In the genomic region with DNA sequence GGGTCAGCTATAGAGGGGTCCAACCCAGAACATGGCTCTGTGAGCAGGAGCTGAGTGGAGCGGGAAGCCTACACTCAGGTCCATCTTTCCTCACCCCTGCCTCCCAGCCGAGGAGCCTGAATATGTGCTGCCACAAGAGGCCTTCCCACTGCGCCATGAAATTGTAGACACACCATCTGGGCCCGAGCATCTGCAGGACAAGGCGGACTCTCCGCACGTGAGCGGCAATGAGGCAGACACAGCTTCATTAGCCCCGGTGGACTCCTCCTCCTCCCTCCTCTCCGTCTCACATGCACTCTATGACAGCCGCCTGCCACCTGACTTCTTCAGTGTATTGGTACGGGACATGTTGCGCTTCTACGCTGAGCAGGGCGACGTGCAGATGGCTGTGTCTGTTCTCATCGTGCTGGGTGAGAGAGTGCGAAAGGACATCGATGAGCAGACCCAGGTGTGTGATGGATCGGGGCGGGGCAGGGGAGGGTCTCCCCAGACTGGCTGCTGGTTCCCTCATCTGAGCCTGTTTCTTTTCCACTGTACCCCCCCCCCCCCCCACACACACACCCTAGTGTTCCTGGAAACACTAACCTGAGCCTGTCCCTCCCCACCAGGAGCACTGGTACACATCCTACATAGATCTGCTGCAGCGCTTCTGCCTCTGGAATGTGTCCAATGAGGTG, we compare ENCODE assay signal across 11 mouse cellular contexts. TPM values are rescaled to one million over a fixed set of nuclear protein-coding genes. Genes with fewer than 3 reads are reported as not detected.
DNase-seq lines count a peak whose midpoint lies in the region; ATAC-seq and TF ChIP-seq lines count a peak whose summit lies in the region.
"Had no signal": no experiment of that assay in that cellular context is flagged by ENCODE, and none has a peak within 500 bp of the region (broad histone marks: within the 10 kb centered on the region; RNA-seq: fewer than 3 reads in every experiment).

No protein-coding gene starts in this region.

- no peak for TF ChIP-seq CTCF in lung, postnatal 0 days (IDR thresholded peaks at IDR 0.05)

- H3K9me3 ChIP-seq in forebrain, embryonic 14.5 days (replicated peaks; ENCODE audit: control insufficient read depth, low read length) = no peaks in the 10 kb centered on the region
- no peaks in the 10 kb centered on the region for H3K9me3 ChIP-seq in midbrain, embryonic 12.5 days
- H3K9me3 ChIP-seq in lung, postnatal 0 days (ENCODE audit: low read length) = no peaks in the 10 kb centered on the region

- no peak overlapping the region for H3K9ac ChIP-seq in forebrain, embryonic 14.5 days (ENCODE audit: low read length)
- no peak overlapping the region for H3K9ac ChIP-seq in midbrain, embryonic 12.5 days (replicated peaks)
- no peak overlapping the region for H3K9ac ChIP-seq in lung, postnatal 0 days (replicated peaks; ENCODE audit: low read depth)

- H3K36me3 ChIP-seq in forebrain, embryonic 14.5 days (ENCODE audit: control insufficient read depth, insufficient read depth, low read length) = peaks cover 50% of the 10 kb centered on the region
- H3K36me3 ChIP-seq in midbrain, embryonic 12.5 days = peaks cover 46% of the 10 kb centered on the region
- H3K36me3 ChIP-seq in lung, postnatal 0 days (ENCODE audit: insufficient read depth, low read length) = 0 out of 2 replicates have a peak, but pooled peaks cover 11% of the 10 kb centered on the region

- H3K4me2 ChIP-seq in forebrain, embryonic 14.5 days (ENCODE audit: low read length) = peak overlapping the region; percentile 89; the same call in 1 of the 2 replicates
- H3K4me2 ChIP-seq in midbrain, embryonic 12.5 days (replicated peaks) = peak overlapping the region; percentile 84; the same call in 1 of the 2 replicates
- no peak overlapping the region for H3K4me2 ChIP-seq in lung, postnatal 0 days (replicated peaks; ENCODE audit: low read depth, low read length)

- H3K4me3 ChIP-seq in forebrain, embryonic 14.5 days (ENCODE audit: low read depth, low read length) = no peak overlapping the region
- no peak overlapping the region; the same call in 1 of the 2 replicates for H3K4me3 ChIP-seq in midbrain, embryonic 12.5 days
- H3K4me3 ChIP-seq in lung, postnatal 0 days (ENCODE audit: low read depth, low read length) = no peak overlapping the region

- 91% methylated on average over 22 of the region's 22 CpGs for WGBS in forebrain, embryonic 14.5 days
- 93% methylated on average over 22 of the region's 22 CpGs for WGBS in midbrain, embryonic 12.5 days
- 90% methylated on average over 22 of the region's 22 CpGs for WGBS in lung, postnatal 0 days

- TF ChIP-seq EP300 in lung, postnatal 0 days (IDR thresholded peaks at IDR 0.05) = no peak

- no peak for ATAC-seq in forebrain, embryonic 14.5 days
- ATAC-seq in midbrain, embryonic 12.5 days (ENCODE audit: low FRiP score, low read depth) = no peak
- no peak for ATAC-seq in lung, postnatal 0 days

- peaks cover 35% of the 10 kb centered on the region for H3K4me1 ChIP-seq in forebrain, embryonic 14.5 days (ENCODE audit: control insufficient read depth, insufficient read depth, low read length)
- H3K4me1 ChIP-seq in midbrain, embryonic 12.5 days = peaks cover 63% of the 10 kb centered on the region
- H3K4me1 ChIP-seq in lung, postnatal 0 days (ENCODE audit: insufficient read depth, low read depth, low read length) = peaks cover 35% of the 10 kb centered on the region

- peak; percentile 68 for DNase-seq in cerebellum, adult 9-11 months
- DNase-seq in cerebellum, adult 11 months = no peak
- peak; percentile 25 for DNase-seq in kidney, postnatal 10 days
- no peak for DNase-seq in kidney, adult 11 months
- DNase-seq in forebrain, embryonic 14.5 days (ENCODE audit: low spot score) = no peak
- DNase-seq in left cerebral cortex, adult 18-20 months (ENCODE audit: low spot score in 2 of 2) = no peak
- no peak for DNase-seq in lung, postnatal 0 days (ENCODE audit: low spot score)
- DNase-seq: lung, adult 2 months; retina, postnatal 1 day had no signal

- no peaks in the 10 kb centered on the region for H3K27me3 ChIP-seq in forebrain, embryonic 14.5 days (replicated peaks; ENCODE audit: control insufficient read depth, insufficient read depth, low read length)
- H3K27me3 ChIP-seq in midbrain, embryonic 12.5 days = peaks cover under 1% of the 10 kb centered on the region; the same call in 1 of the 2 replicates
- H3K27me3 ChIP-seq in lung, postnatal 0 days (replicated peaks; ENCODE audit: insufficient read depth, low read length) = no peaks in the 10 kb centered on the region

- H3K27ac ChIP-seq in forebrain, embryonic 14.5 days (ENCODE audit: low read depth, low read length) = no peak overlapping the region
- peak overlapping the region; percentile 91; the same call in 1 of the 2 replicates for H3K27ac ChIP-seq in midbrain, embryonic 12.5 days (replicated peaks)
- no peak overlapping the region; the same call in 1 of the 2 replicates for H3K27ac ChIP-seq in lung, postnatal 0 days (ENCODE audit: low read length)

RNA-seq across cellular contexts. Expression of gene Jmjd8, which starts 1.0 kb away (rescaled TPM):
- polyA plus RNA-seq in forebrain, embryonic 14.5 days (2014; fragmentation: Nextera tagmentation; extraction: Ambion mirVana) = 56.6 and 56.9 TPM in 2 replicates
- 70.7 and 71.1 TPM in 2 replicates for polyA plus RNA-seq in midbrain, embryonic 12.5 days (2016; fragmentation: Nextera tagmentation; extraction: Ambion mirVana)
- 10 to 100 TPM; 43.5 to 52.3 TPM for total RNA-seq in left cerebral cortex, adult 18-20 months (2021)
- polyA plus RNA-seq in lung, postnatal 0 days (2015; fragmentation: Nextera tagmentation; extraction: Ambion mirVana) = 27.3 and 28.0 TPM in 2 replicates

RNA-seq across cellular contexts. Expression of gene Wdr24, which starts 4.3 kb away (rescaled TPM):
- polyA plus RNA-seq in forebrain, embryonic 14.5 days (2014; fragmentation: Nextera tagmentation; extraction: Ambion mirVana) = 33.3 and 37.4 TPM in 2 replicates
- 28.3 and 28.5 TPM in 2 replicates for polyA plus RNA-seq in midbrain, embryonic 12.5 days (2016; fragmentation: Nextera tagmentation; extraction: Ambion mirVana)
- 10 to 100 TPM; 22.5 to 25.1 TPM for total RNA-seq in left cerebral cortex, adult 18-20 months (2021)
- polyA plus RNA-seq in lung, postnatal 0 days (2015; fragmentation: Nextera tagmentation; extraction: Ambion mirVana) = 14.9 and 15.0 TPM in 2 replicates

RNA-seq across cellular contexts. Expression of gene Stub1, which starts 5.5 kb away (rescaled TPM):
- polyA plus RNA-seq in forebrain, embryonic 14.5 days (2014; fragmentation: Nextera tagmentation; extraction: Ambion mirVana) = 315 and 322 TPM in 2 replicates
- 277 and 283 TPM in 2 replicates for polyA plus RNA-seq in midbrain, embryonic 12.5 days (2016; fragmentation: Nextera tagmentation; extraction: Ambion mirVana)
- total RNA-seq in left cerebral cortex, adult 18-20 months (2021) = 100 to 1,000 TPM; 178 to 180 TPM
- 196 and 198 TPM in 2 replicates for polyA plus RNA-seq in lung, postnatal 0 days (2015; fragmentation: Nextera tagmentation; extraction: Ambion mirVana)

RNA-seq across cellular contexts. Expression of gene Rhbdl1, which starts 9.4 kb away (rescaled TPM):
- polyA plus RNA-seq in forebrain, embryonic 14.5 days (2014; fragmentation: Nextera tagmentation; extraction: Ambion mirVana) = 33.6 and 35.4 TPM in 2 replicates
- polyA plus RNA-seq in midbrain, embryonic 12.5 days (2016; fragmentation: Nextera tagmentation; extraction: Ambion mirVana) = 5.8 and 6.0 TPM in 2 replicates
- total RNA-seq in left cerebral cortex, adult 18-20 months (2021) = 10 to 100 TPM; 40.6 to 42.4 TPM
- polyA plus RNA-seq in lung, postnatal 0 days (2015; fragmentation: Nextera tagmentation; extraction: Ambion mirVana) = 1.4 and 1.7 TPM in 2 replicates
- total RNA-seq: monocyte, adult 5-6 weeks had no signal

RNA-seq across cellular contexts. Expression of gene Gm20683, which starts 13.9 kb away (rescaled TPM):
- 5.1 and 6.2 TPM in 2 replicates for polyA plus RNA-seq in forebrain, embryonic 14.5 days (2014; fragmentation: Nextera tagmentation; extraction: Ambion mirVana)
- 2.5 and 3.7 TPM in 2 replicates for polyA plus RNA-seq in midbrain, embryonic 12.5 days (2016; fragmentation: Nextera tagmentation; extraction: Ambion mirVana)
- total RNA-seq in left cerebral cortex, adult 18-20 months (2021) = 10 to 100 TPM; 20.7 to 23.7 TPM
- 0.86 and 1.1 TPM in 2 replicates for polyA plus RNA-seq in lung, postnatal 0 days (2015; fragmentation: Nextera tagmentation; extraction: Ambion mirVana)

Comparison
In these comparisons a context has a peak if more than half of its experiments do, and no peak if none do; other contexts are left out.
1. DNase-seq: peak in cerebellum, adult 9-11 months (single experiment) and kidney, postnatal 10 days (single experiment); none in cerebellum, adult 11 months (single experiment), kidney, adult 11 months (single experiment), forebrain, embryonic 14.5 days (single experiment), left cerebral cortex, adult 18-20 months (0 of 2) and lung, postnatal 0 days (single experiment).